Mouse (Mus musculus) stomach, postnatal 0 days (tissue): ENCODE measurements around the gene Mrps16.

ENCODE experiments used
- CTCF ChIP-seq: IDR thresholded peaks from 2 replicates; pipeline ENCODE4 v1.5.1; 2016; ENCODE audit warnings: antibody characterized with exemption, low read depth, mild to moderate bottlenecking, moderate library complexity
- EP300 ChIP-seq: optimal IDR thresholded peaks from 2 replicates; pipeline ENCODE3; 2016; ENCODE audit warnings: antibody characterized with exemption

DNA sequence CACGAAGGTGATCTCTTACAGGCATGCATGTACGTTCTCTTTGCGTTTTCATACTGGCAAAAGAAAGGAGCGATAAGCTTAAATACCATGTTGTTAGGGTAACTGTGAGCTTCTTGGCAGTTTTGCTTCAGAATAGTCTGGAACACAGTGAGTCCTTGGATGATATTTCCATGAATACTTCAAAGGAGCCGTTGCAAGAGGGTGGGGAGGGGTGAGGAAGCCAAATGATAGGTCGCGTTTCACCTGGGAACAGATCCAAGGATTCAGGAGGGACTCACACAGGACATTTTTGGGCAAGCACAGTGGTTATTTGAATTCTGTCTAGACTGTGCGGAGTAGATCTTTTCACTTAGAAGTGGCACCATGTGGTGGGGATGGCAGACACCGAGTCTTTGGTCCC lies 3.8 kb upstream of the Mrps16 start:
- no peak for TF ChIP-seq EP300
- TF ChIP-seq CTCF = no peak
